In genomic region chr11:21570973-21571372, GRCm38 (mm10) we compare ENCODE assay signal across 8 mouse cellular contexts. TPM values are rescaled to one million over a fixed set of nuclear protein-coding genes. Genes with fewer than 3 reads are reported as not detected.
A peak's percentile ranks its signal among the peaks of the same experiment; 100 is the strongest.
DNase-seq lines count a peak whose midpoint lies in the region; ATAC-seq and TF ChIP-seq lines count a peak whose summit lies in the region.

No protein-coding gene starts in this region.

- no peak for ATAC-seq in embryonic facial prominence, embryonic 12.5 days (ENCODE audit: insufficient number of reproducible peaks, insufficient read depth, low FRiP score, low TSS enrichment)
- ATAC-seq in hindbrain, embryonic 15.5 days (ENCODE audit: low FRiP score, low read depth): no peak

- 11% methylated on average over 10 of the region's 10 CpGs for WGBS in embryonic facial prominence, embryonic 12.5 days
- WGBS in hindbrain, embryonic 15.5 days: 10% methylated on average over 10 of the region's 10 CpGs

- no peak overlapping the region for H3K27ac ChIP-seq in ES-Bruce4 (ENCODE audit: insufficient read depth, low read length)
- H3K27ac ChIP-seq in embryonic facial prominence, embryonic 12.5 days: no peak overlapping the region
- peak overlapping the region; percentile 91 for H3K27ac ChIP-seq in hindbrain, embryonic 15.5 days (replicated peaks)
- peak overlapping the region; percentile 89 for H3K27ac ChIP-seq in left cerebral cortex, adult 2 months

- peak; percentile 37 for DNase-seq in adrenal gland, adult 2 months
- no peak for DNase-seq in adrenal gland, postnatal 4 days (ENCODE audit: low spot score in 2 of 2)
- peak; percentile 32 to 49 for DNase-seq in left cerebral cortex, adult 2 months (ENCODE audit: extremely low spot score in 1 of 2, low spot score in 2 of 2)
- DNase-seq in natural killer cell, adult 2 months (ENCODE audit: low spot score in 2 of 2): peak; percentile 50 to 55
- no peak for DNase-seq in urinary bladder, adult 2 months (ENCODE audit: low spot score)

- H3K36me3 ChIP-seq in ES-Bruce4 (ENCODE audit: control insufficient read depth, insufficient read depth, low read length, poor library complexity, severe bottlenecking): no peaks in the 10 kb centered on the region
- peaks cover 3% of the 10 kb centered on the region; the same call in 1 of the 2 replicates for H3K36me3 ChIP-seq in embryonic facial prominence, embryonic 12.5 days
- H3K36me3 ChIP-seq in hindbrain, embryonic 15.5 days: 0 out of 2 replicates have a peak, but pooled peaks cover 11% of the 10 kb centered on the region

- no peak for TF ChIP-seq EP300 in ES-Bruce4 (IDR thresholded peaks at IDR 0.05; ENCODE audit: insufficient read depth, low read depth, low read length)

- peak overlapping the region; percentile 76 for H3K4me3 ChIP-seq in ES-Bruce4 (ENCODE audit: low read depth, low read length)
- H3K4me3 ChIP-seq in embryonic facial prominence, embryonic 12.5 days: peak overlapping the region; percentile 82
- H3K4me3 ChIP-seq in hindbrain, embryonic 15.5 days: peak overlapping the region; percentile 82
- H3K4me3 ChIP-seq in left cerebral cortex, adult 2 months: peak overlapping the region; percentile 76

- TF ChIP-seq POLR2A in ES-Bruce4 (IDR thresholded peaks at IDR 0.05; ENCODE audit: insufficient read depth, low read length): no peak

- no peaks in the 10 kb centered on the region for H3K27me3 ChIP-seq in ES-Bruce4 (ENCODE audit: control insufficient read depth, insufficient read depth, low read length, poor library complexity, severe bottlenecking)
- H3K27me3 ChIP-seq in embryonic facial prominence, embryonic 12.5 days: no peaks in the 10 kb centered on the region
- no peaks in the 10 kb centered on the region for H3K27me3 ChIP-seq in hindbrain, embryonic 15.5 days

- H3K9ac ChIP-seq in ES-Bruce4 (ENCODE audit: low read depth, poor library complexity, severe bottlenecking): peak overlapping the region; percentile 72
- H3K9ac ChIP-seq in embryonic facial prominence, embryonic 12.5 days: peak overlapping the region; percentile 72
- H3K9ac ChIP-seq in hindbrain, embryonic 15.5 days: peak overlapping the region; percentile 72

- TF ChIP-seq CTCF in ES-Bruce4 (IDR thresholded peaks at IDR 0.05; ENCODE audit: low read depth, low read length): no peak
- no peak for TF ChIP-seq CTCF in left cerebral cortex, adult 2 months (IDR thresholded peaks at IDR 0.05)

- intact Hi-C loops in left cerebral cortex, adult 2 months (cut with DNase I): loop anchor here (5.0 kb wide), 1 partner anchor 199 kb away; the partner anchor contains the start of gene Ugp2

- peak overlapping the region; percentile 74 for H3K4me2 ChIP-seq in embryonic facial prominence, embryonic 12.5 days (replicated peaks)
- H3K4me2 ChIP-seq in hindbrain, embryonic 15.5 days: peak overlapping the region; percentile 63

- no peaks in the 10 kb centered on the region for H3K9me3 ChIP-seq in ES-Bruce4 (replicated peaks; ENCODE audit: control insufficient read depth, insufficient read depth, low read length, poor library complexity, severe bottlenecking)
- no peaks in the 10 kb centered on the region for H3K9me3 ChIP-seq in embryonic facial prominence, embryonic 12.5 days
- H3K9me3 ChIP-seq in hindbrain, embryonic 15.5 days: no peaks in the 10 kb centered on the region

- H3K4me1 ChIP-seq in ES-Bruce4 (ENCODE audit: control insufficient read depth, insufficient read depth, low read length): no peaks in the 10 kb centered on the region
- peaks cover 12% of the 10 kb centered on the region for H3K4me1 ChIP-seq in embryonic facial prominence, embryonic 12.5 days
- peaks cover 32% of the 10 kb centered on the region for H3K4me1 ChIP-seq in hindbrain, embryonic 15.5 days (replicated peaks)

RNA-seq across cellular contexts. Expression of gene Wdpcp, which starts 1.1 kb away (rescaled TPM):
- 10 to 100 TPM; 12.6 to 13.3 TPM for total RNA-seq in adrenal gland, adult 2 months (2021)
- polyA plus RNA-seq in adrenal gland, adult 2 months (2012; rRNA removed): 2.1 and 2.5 TPM in 2 replicates
- 10 to 100 TPM; 11.9 to 12.0 TPM for total RNA-seq in adrenal gland, postnatal 4 days (2021)
- polyA plus RNA-seq in ES-Bruce4 (2011; ENCODE audit: insufficient read depth, insufficient read length, low read depth, missing spikeins): 1.7 and 2.2 TPM in 2 replicates
- polyA plus RNA-seq in embryonic facial prominence, embryonic 12.5 days (2016; fragmentation: Nextera tagmentation; extraction: Ambion mirVana): 12.9 and 13.5 TPM in 2 replicates
- 10.2 and 11.0 TPM in 2 replicates for polyA plus RNA-seq in hindbrain, embryonic 15.5 days (2015; fragmentation: Nextera tagmentation; extraction: Ambion mirVana)
- 10 to 100 TPM; 14.8 to 15.3 TPM for total RNA-seq in left cerebral cortex, adult 2 months (2021)
- 8.0 and 8.5 TPM in 2 replicates for polyA plus RNA-seq in urinary bladder, adult 2 months (2012; rRNA removed)

RNA-seq across cellular contexts. Expression of gene Mdh1, which starts 1.2 kb away (rescaled TPM):
- 100 to 1,000 TPM; 548 to 669 TPM for total RNA-seq in adrenal gland, adult 2 months (2021)
- 60.0 and 66.6 TPM in 2 replicates for polyA plus RNA-seq in adrenal gland, adult 2 months (2012; rRNA removed)
- total RNA-seq in adrenal gland, postnatal 4 days (2021): 100 to 1,000 TPM; 431 to 447 TPM
- 148 and 156 TPM in 2 replicates for polyA plus RNA-seq in ES-Bruce4 (2011; ENCODE audit: insufficient read depth, insufficient read length, low read depth, missing spikeins)
- polyA plus RNA-seq in embryonic facial prominence, embryonic 12.5 days (2016; fragmentation: Nextera tagmentation; extraction: Ambion mirVana): 371 and 388 TPM in 2 replicates
- polyA plus RNA-seq in hindbrain, embryonic 15.5 days (2015; fragmentation: Nextera tagmentation; extraction: Ambion mirVana): 575 and 623 TPM in 2 replicates
- total RNA-seq in left cerebral cortex, adult 2 months (2021): 100 to 1,000 TPM; 780 to 844 TPM
- polyA plus RNA-seq in urinary bladder, adult 2 months (2012; rRNA removed): 260 and 285 TPM in 2 replicates

Comparison
In these comparisons a context has a peak if more than half of its experiments do, and no peak if none do; other contexts are left out.
1. DNase-seq: peak in adrenal gland, adult 2 months (single experiment), left cerebral cortex, adult 2 months (2 of 2) and natural killer cell, adult 2 months (2 of 2); none in adrenal gland, postnatal 4 days (0 of 2) and urinary bladder, adult 2 months (single experiment).
2. H3K27ac ChIP-seq: peak in hindbrain, embryonic 15.5 days (single experiment) and left cerebral cortex, adult 2 months (single experiment); none in ES-Bruce4 (single experiment) and embryonic facial prominence, embryonic 12.5 days (single experiment).
3. Peak in every context shown above with its lines, with median percentiles within 50 percentile points of each other: H3K4me3 ChIP-seq and H3K9ac ChIP-seq.